Mouse (Mus musculus) megakaryocyte-erythroid progenitor cell, adult 5 weeks (primary cell): ENCODE data around the gene Srpk2. TPM values are rescaled to one million over a fixed set of nuclear protein-coding genes. Genes with fewer than 3 reads are reported as not detected.

Experiments used
- polyA plus RNA-seq: library from polyadenylated mRNA; stranded (reverse); fragments of >175 nt; gene quantifications from 2 replicates; pipeline ENCODE4 v1.2.3, GENCODE M21; 2012

Gene Srpk2
- 6.2 and 6.6 TPM in 2 replicates for polyA plus RNA-seq

DNA sequence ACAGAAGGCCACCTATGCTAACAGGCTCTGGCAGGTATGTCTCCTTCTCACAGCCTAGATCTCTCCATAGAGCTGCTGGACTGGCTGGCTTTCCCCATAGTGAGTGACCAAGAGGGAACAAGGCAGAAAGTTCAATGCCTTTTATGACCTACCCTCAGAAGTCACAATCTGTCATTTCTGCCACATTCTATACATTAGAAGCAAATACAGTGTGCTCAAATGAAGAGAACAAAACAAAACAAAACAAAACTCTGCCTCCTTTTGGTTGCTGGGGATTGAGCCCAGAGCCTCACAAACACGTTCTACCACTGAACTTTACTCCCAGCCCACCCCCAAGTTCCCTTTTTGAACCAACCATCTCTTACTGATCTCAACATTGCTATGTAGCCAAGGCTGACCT is at the start of gene Srpk2:
Gene Srpk2 (minus strand): TSS at position 101 of the 400 bp plus-strand sequence.

Other genes with a start within 250 kb of the Srpk2 start
- 14.6 and 27.6 TPM in 2 replicates for gene Pus7, start 99.1 kb upstream of the Srpk2 start, polyA plus RNA-seq
- 12.9 and 14.0 TPM in 2 replicates for gene Rint1, start 103.1 kb upstream of the Srpk2 start, polyA plus RNA-seq
- gene Tomm7, start 159.5 kb upstream of the Srpk2 start, polyA plus RNA-seq = 14.0 and 14.3 TPM in 2 replicates